Mouse (Mus musculus) cerebellum, adult (tissue): ENCODE measurements around the gene Add3.

ENCODE experiments used
- ATAC-seq: cut with Nextera tagmentation; 2 replicates; pipeline ENCODE4 v1.9.2; 2017; ENCODE audit warnings: mild to moderate bottlenecking, moderate library complexity, mixed read lengths; ENCODE audit not compliant: insufficient number of reproducible peaks, low FRiP score, low TSS enrichment

The Add3 gene

DNA sequence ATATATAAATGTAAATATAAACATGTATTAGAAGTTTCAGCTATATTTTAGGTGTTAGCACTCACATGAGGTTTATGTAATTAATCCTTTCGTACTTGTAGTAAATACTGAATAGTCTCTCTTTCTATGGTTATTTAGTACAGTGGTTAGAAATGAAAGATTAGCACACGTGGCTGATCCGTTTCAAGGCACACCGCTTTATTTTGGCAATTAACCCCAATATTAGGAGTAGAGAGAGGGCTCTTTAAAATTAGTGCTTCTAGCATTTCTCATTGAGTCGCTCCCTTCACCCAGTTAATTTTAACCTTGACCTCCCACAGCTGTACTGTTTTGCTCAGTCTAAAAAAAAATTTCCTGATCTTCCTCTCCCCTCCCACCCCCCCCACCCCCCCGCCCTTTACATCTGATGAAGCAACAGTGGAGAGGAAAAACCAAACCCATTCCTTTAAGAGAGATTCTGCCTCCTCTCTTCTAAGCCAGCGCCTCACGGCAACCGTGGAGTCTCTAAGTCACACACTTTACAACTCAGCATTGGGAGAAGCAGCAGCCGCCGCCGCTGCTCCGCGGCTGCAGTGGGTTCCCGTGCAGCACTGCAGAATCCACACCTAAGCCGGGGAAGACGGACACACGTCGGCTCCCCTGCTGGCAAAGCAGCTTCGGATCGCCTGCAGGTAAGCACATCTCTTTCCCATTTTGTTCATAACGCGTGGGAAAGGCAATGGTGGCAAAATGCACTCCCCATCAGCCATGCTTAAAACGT is at the start of gene Add3:
TSS of gene Add3 (plus strand) at position 400 of the 760 bp plus-strand sequence.
- ATAC-seq, result no peak

DNA sequence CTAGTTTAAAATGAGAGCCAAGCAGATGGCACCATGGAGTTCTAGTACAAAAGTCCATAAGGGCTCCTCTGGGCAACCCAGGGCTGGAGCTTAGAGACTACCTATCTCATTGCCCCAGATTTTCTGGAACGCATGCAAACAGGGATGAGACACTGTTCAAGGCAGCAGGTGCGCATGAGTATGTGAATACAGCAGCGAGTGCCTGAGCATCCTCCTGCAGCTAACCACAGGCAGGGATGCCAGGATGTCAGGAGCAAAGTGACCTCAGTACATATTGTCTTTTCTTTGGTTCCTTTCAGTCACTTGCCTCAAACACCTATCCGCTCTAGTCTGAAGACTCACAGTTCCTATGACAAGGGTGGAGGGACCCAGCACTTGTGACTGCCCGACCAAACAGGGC is 49.6 kb upstream of the Add3 start:
- ATAC-seq, result no peak; the same call in 1 of the 2 replicates

DNA sequence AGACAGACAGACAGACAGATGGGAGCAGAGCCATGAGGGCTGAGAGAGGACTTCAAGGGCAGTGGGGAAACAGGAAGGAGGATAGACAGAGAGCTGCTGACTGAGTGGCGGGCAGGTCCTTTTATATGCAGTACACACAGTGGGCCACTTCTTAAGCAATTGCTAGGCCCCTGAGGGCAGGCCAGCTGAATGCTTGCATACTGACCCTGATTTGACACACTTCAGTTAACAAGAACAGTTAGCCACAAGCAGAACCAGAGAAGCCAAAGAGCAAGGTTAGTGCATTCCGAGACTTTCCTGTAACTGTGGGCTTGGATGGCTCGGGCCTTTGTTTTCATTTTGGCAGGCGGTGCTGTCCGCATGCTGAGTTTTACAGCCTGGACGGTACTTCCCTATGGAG is 48.0 kb upstream of the Add3 start:
- ATAC-seq, result no peak

DNA sequence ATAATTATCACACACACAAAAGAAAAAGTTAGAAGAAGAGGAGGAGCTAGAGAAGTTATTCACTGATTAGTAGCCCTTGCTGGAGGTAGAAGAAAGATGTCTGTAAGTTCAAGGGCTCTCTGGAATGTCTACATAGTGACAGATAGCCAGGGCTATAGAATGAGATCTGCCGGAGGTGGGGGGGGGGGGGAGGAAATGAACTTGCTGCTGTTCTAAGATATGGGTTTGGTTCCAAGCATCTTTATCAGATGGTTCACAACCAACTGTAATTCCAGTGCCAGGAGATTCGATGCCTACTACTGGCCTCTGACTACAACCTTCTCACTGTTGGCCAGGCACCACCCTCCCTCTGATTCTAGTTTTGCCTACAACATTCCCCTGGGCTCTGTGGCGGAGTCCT is 46.9 kb upstream of the Add3 start:
- ATAC-seq, result no peak

DNA sequence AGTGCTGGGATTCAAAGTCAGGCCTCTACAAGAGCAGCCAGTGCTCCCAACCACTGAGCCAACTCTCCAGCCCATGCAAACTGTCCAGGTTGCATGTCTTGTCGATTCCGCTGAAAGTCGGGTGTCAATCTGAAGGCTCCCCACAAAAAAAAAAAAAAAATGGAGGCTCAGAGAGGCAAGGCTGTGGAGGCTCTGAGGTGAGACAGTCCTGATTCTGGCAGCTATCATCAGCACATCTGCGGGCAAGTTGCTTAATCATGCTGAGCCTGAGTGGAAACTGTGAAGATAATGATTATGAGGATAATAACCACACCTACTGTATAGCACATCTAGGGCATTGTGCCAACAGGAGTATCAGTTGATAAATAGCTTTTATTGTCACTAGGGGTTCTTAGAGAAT is 45.6 kb upstream of the Add3 start:
- no peak for ATAC-seq

DNA sequence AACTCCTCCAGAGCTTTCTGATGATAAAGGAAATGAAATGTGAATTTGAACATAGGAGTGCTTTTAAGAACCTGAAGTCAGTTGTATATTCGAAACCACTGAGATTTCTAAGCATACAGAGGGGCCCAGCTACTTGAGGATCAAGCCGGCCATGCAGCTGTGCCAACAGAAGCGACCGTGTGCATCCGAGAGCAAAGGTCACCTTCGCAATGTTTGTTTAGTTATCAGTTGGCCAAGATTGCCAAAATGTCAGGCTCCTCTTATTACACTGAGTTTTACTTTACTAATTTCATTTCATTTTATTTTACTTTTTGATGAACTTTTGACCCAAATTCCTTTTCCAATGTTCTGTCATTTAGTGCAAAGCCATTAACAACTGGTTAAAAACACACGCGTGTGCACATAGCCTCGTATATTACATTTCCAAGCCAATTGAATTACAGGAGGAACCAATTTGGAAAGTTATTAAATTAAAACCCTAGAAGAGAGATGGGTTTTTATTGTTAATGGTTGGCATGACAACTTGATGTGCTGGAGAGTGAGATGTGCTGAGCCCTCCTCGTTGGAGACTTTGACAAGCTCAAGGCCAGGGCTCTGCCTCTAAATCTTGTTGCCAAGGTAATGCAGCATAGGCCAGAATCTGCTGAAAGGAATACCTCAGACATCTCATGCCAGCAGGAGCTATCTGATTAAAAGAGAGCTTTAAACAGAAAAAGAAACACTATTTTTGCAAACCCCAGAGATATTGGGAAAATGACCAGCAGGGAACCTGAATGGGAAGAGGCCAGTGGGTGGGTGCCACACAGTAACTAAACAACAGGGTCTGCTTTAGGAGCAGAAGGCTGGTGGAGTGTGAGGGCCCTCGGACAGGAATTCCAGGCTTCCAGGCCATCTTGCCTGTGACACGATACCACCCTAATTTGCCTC is 38.6 kb upstream of the Add3 start:
- no peak for ATAC-seq

DNA sequence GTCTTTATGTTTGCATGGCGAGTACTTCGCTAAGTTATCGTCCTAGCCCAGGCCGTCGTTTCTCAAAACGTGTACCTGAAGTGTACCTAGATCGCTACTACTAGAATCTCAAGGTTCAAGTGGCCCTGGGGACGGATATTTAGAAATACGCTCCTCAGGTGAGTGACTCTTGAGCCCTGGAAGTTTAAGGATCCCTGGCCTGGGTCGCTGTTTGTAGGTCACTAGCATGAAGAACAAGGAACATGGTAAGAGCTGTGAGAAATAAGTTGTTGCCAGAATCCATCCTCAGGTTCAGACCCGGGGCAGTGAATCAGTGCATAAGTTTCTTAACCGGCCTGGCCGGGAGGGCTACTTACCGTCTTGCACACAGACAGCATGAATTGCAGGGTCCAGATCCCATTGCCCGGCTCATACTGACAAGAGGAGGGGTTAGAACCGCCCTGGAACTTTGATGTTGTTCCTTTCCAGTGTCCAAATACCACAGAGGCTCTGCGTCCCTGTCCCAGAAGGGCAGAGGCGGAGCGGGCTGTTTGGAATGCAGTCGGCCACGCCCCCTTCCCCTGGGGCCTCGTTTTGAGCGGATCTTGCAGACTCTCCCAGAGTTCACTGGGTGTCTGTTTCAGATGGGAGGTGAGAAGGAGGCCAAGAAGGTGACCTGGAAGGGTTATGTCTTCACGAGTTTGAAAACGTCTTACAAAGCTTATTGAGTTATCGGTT is 34.7 kb upstream of the Add3 start:
- no peak for ATAC-seq

DNA sequence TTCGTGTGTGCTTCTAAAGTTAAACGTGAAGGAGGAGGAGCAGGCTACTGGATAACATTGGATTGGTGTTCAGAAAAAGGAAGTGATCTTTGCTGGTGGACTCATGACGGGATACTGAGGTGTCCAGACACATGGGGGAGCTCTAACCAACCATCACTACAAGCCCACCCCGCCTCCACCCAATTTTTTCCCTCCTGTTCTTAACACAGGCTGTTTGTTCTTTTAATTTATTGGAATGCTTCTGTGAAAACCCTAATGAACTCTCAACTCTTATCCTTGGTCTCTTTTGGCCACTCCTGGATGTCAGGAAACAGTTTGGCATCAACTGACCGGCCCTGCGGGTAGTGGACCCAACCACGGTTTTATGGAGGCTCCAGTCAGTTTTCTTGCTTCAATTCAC is 33.3 kb upstream of the Add3 start:
- no peak for ATAC-seq

DNA sequence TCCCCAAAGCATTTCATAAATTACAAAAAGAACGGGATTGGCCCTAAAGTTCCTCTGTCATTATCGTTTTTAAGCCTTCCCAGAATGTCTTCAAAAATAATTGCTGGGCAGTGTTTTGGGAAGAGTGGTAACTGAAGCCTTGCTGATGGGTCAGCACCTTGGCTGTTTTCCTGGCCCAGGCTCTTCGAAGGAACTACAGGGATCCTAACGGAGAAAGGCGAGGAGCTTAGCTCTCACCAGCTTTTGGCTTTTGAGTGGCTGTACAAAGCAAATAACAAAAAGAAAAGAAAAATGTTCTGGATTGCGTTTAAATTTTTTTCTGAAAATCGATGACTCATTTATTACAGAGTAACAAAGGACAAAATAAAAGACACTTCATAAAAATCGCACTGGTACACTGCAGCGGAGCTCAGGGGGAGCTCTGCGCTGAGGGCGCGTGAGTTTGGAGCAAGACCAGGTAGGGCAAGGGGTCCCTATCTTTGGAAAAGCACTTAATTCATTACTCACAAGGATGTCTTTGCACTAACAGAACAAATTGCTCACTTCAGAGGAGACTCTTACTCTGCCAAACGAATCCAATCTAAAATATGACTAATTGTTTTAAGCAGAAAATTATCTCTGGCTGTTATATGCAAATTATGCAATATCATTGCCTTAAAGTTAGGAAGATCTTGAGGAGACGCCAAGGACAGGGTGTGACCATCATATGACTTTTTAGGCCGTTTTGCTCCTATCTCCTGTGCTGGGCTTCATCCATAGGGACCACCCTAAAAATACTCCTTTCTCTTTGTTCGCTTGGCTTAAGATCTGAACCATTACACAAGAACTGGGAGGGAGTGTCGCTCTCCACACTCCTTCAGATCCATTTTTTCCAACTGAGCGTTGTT is 32.6 kb upstream of the Add3 start:
- no peak for ATAC-seq

DNA sequence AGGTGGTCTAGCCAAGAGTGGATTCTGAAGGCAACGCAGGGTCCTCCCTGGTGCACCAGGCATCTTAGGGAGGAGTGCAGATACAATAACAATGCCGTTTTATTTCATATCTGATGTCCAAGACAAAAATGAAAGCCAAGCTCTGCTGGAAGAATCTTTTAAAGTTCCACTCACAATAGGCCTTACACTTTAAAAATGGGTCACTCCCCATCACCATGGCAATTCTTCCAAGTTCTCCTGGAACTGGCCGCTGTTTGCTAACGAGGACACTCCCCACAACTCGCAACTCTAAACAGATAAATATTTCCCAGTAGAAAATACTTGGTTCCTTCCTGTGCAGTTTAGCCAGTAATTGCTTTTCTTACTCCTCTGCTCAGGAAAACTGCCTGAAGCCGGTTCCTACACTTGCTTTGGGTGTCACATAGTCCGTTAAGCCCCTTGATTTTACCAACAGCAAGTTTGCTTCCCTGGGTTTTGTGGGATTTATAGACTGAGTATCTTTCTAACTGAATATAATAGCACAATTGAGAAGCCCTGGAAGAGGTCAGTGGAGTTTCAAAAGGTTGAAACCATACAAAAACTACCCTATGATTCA is 28.1 kb upstream of the Add3 start:
- no peak for ATAC-seq

DNA sequence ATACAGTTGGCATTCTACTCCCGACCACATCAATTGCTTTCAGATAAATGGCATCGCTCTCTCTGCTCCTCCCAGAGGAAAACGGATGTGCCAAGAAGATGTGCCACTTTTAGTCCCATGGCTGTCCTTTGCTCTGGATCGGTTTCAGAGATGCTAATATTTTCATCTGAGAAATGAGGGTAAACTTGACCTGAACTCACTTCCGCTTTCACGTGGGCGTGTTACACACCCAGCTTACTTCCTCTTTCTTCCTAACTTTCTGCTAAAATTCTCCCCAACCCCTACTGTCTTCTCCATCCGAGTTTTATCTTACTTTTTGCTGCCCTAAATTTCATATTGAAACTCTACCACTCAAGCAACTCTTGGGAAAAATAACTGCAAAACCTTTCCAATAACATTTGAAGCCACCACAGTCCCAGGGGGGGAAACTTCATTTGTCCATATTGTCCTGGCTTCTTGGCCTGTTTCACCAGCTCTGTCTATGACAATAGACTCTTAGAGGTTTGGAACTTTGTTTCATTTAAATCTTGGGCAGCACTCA is 20.9 kb upstream of the Add3 start:
- no peak for ATAC-seq

DNA sequence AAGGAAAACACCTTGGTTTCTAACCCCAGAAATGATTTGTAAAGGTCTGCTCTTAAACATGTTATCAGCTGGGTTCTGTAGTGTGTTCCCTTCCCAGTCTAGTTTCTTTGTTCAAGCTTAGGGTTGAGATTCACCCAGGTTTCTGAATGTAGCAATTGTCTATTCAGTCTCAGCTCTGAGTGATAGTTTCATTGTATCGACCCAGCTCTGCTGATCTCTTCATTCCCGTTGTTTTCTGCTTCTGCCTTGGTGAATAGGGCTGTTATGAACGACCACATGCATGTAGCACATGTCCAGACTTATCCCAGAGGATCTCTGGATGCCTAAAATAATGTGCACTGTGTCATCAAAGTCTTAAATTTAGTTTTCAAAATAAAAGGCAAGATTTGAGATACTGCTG is 19.8 kb upstream of the Add3 start:
- ATAC-seq, result no peak

DNA sequence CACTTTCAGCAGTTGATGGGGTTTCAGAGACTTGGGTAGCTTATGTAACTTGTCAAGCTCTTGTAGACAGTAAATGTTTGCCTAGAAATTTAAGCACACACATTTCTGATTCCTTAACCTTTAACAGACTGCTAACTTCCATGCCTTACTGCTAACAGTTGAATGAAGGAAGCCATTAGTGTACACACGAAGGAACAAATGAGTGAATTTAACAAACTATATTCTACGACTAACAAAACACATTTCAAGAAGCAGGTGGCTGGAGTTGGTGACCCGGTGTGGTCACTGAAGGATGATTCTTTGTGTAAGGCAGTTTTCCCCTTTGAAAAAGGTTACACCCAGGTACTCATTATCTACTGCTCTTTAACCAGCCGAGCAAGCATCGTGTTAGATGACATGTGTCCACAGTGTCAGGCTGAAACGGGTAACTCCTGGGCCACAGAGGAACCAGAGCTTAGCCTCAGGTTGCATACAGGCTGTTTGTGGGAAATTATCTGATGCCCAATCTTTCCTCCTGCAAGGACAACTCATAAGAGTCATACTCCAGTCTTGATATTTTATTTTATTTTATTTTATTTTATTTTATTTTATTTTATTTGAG is 17.5 kb upstream of the Add3 start:
- ATAC-seq, result no peak

DNA sequence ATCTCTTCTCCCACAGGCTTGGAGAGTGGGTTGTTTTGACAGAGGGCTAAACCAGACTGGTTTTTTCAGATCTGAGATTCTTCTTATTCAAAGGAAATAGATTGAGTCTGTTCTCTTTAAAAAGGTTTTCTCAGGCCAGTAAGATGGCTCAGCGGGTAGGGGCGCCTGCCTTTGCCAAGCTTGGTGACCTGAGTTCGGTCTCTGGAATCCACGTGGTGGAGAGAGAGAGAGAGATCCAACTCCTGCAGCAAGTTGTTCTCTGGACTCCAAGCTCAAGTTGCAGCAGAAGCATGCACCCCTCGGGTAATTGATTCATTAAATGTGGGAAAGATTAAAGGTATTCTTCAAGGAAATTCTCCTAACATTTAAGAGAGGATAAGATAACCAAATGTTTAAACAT is 16.9 kb upstream of the Add3 start:
- ATAC-seq, result no peak

DNA sequence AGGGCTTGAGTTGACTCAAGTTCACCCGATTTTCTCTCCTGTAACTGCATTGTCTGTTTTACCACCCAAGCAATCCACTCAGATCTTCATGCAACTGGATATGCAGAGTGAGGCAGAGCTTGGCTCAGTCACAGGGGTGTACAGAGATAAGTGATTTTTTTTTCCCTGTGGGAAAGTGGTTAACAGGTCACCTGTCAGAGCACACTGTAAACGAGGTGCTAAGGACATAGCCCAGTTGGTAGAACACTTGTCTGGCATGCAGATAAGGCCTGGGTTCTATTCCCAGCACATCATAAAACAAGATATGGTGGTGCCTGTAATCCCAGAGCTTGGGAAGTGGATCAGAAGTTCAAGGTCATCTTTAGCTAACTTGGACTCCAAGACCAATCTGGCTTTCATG is 14.6 kb upstream of the Add3 start:
- ATAC-seq, result no peak

DNA sequence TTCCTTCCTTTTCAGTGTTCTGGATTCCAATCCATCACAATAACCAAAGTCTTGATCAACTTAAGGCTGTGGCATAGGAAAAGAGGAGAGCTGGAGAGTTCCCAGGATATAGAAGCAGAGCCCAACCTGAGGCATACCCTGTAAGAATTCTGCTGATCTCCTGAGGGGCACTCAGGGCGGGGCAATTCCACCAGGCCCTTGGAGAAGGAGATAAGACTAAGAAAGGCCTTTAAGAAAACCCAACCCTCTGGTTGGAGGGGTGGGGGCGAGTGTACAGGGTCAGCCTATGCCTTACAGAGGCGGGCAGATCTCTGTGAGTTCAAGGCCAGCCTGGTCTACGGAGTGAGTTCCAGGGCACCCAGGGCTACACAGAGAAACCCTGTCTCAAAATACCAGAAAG is 13.7 kb upstream of the Add3 start:
- no peak for ATAC-seq

DNA sequence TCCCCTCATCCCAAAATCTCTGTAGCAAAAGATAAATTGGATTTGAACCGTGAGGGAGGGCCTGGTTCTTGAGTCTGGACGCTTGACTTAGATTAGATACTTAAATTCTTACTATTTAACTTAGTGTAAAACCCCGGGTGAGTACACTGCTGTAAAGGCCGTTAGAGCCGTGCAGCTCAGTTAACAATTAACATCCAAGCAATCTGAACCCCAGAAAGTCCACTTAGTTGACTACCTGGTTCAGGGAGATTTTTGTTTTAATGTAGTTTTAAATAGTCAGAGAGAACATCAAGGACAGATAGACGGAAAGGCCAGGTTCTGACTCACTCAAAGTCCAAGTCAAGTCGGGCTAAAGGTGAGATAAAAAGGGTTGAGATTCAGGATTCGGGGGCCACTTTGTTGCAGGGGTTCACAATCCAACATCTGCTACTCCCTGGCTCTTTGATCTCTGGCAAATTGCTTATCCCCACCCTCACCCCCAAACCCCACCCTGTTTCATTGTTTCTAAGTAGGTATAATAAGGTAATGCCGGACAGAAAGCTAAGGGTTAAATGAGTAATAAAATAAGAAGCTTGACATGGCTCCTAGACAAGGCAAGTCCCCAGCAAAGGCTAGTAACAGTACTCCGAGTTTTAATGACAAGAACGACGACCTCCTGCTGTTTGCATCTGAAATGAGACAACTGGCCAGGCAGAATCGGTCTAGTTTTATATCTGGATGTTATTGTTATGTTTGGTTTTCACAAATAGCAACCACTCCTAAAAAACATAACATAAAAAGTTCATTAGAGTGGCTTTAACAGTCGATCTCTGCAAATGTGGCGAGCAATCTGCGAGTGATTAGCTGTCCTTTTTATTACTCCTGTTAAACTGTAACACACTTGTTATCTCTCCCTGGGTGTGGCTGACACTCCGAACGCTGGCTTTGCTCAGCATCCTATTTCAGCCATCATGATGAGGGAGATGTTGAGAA is 12.6 kb upstream of the Add3 start:
- ATAC-seq, result no peak
